Mouse (Mus musculus) inflammation-experienced regulatory T-cells, adult 6 months (primary cell): Measurements from ENCODE around the gene Sptbn2. TPM values are rescaled to one million over a fixed set of nuclear protein-coding genes. Genes with fewer than 3 reads are reported as not detected.

Source experiments
- ATAC-seq: one replicate; pipeline ENCODE4 v1.8.0; 2017
- polyA plus RNA-seq, 3 experiments: library from polyadenylated mRNA; unstranded; fragments of 100-300 nt; shearing (Covaris generic); gene quantifications; one replicate each; pipeline ENCODE4 v1.2.1; 2017

Sptbn2 gene
- polyA plus RNA-seq, 3 experiments from 2014 or later, result 0.17 to 0.20 TPM; not detected in 1

- no peak for ATAC-seq
Observed at GRCm38 (mm10) chr19:4785206-4785605, 74.2 kb downstream of the Sptbn2 start.

- ATAC-seq, result no peak
Observed at GRCm38 (mm10) chr19:4786313-4786712, 75.3 kb downstream of the Sptbn2 start.

GRCm38 (mm10) chr19:4793281-4793830 lies 82.4 kb downstream of the Sptbn2 start:
- ATAC-seq, result peak; percentile 1

GRCm38 (mm10) chr19:4793831-4794422 lies 83.0 kb downstream of the Sptbn2 start, which contains the start of gene Rbm4:
Rbm4 (minus strand) TSS chr19:4793901.
- peak; percentile 97 for ATAC-seq

GRCm38 (mm10) chr19:4795929-4796328 lies 85.0 kb downstream of the Sptbn2 start:
- ATAC-seq, result no peak

GRCm38 (mm10) chr19:4797846-4798245 lies 86.9 kb downstream of the Sptbn2 start:
- ATAC-seq, result no peak

- ATAC-seq, result no peak
Observed at GRCm38 (mm10) chr19:4799083-4799482, 88.1 kb downstream of the Sptbn2 start.

Other genes with a start within 250 kb of the Sptbn2 start
- under 1 TPM in 1 of 3 experiments, not detected in 2; 0.20 TPM for gene Syt12, start 233.7 kb upstream of the Sptbn2 start, polyA plus RNA-seq
- not detected for gene 2010003K11Rik, start 212.6 kb upstream of the Sptbn2 start, polyA plus RNA-seq
- gene Pcx, start 200.7 kb upstream of the Sptbn2 start, polyA plus RNA-seq, result 1 to 10 TPM in 1 of 3 experiments, under 1 TPM in 2; 0.67 to 1.3 (median 0.69) TPM
- under 1 TPM in 1 of 3 experiments, not detected in 2; 0.18 TPM for gene Lrfn4, start 95.5 kb upstream of the Sptbn2 start, polyA plus RNA-seq
- gene Rce1, start 85.5 kb upstream of the Sptbn2 start, polyA plus RNA-seq, result 10 to 100 TPM; 41.4 to 48.1 (median 42.1) TPM
- not detected for gene Gm960, start 12.5 kb upstream of the Sptbn2 start, polyA plus RNA-seq
- gene Rbm4b, start 45.3 kb downstream of the Sptbn2 start, polyA plus RNA-seq, result 100 to 1,000 TPM in 1 of 3 experiments, 10 to 100 TPM in 2; 59.9 to 134 (median 96.8) TPM
- 10 to 100 TPM; 30.3 to 45.0 (median 35.3) TPM for gene Rbm4, start 82.7 kb downstream of the Sptbn2 start, polyA plus RNA-seq
- gene Gm21992, start 100.4 kb downstream of the Sptbn2 start, polyA plus RNA-seq, result 10 to 100 TPM; 32.0 to 43.4 (median 35.6) TPM
- 10 to 100 TPM; 18.8 to 43.7 (median 19.1) TPM for gene Rbm14, start 100.5 kb downstream of the Sptbn2 start, polyA plus RNA-seq
- 10 to 100 TPM; 47.2 to 94.6 (median 80.5) TPM for gene Ccs, start 128.2 kb downstream of the Sptbn2 start, polyA plus RNA-seq
- not detected for gene Ccdc87, start 128.2 kb downstream of the Sptbn2 start, polyA plus RNA-seq
- gene Ctsf, start 144.0 kb downstream of the Sptbn2 start, polyA plus RNA-seq, result 1 to 10 TPM in 2 of 3 experiments, not detected in 1; 2.2 to 5.0 TPM
- under 1 TPM in 1 of 3 experiments, not detected in 2; 0.36 TPM for gene Actn3, start 166.7 kb downstream of the Sptbn2 start, polyA plus RNA-seq
- 1 to 10 TPM; 5.1 to 6.7 (median 6.7) TPM for gene Zdhhc24, start 167.5 kb downstream of the Sptbn2 start, polyA plus RNA-seq
- 1 to 10 TPM in 1 of 3 experiments, under 1 TPM in 1, not detected in 1; 0.41 to 1.0 TPM for gene Bbs1, start 195.5 kb downstream of the Sptbn2 start, polyA plus RNA-seq
- gene Dpp3, start 217.1 kb downstream of the Sptbn2 start, polyA plus RNA-seq, result 10 to 100 TPM; 45.9 to 56.8 (median 47.7) TPM
- gene Peli3, start 232.0 kb downstream of the Sptbn2 start, polyA plus RNA-seq, result under 1 TPM in 1 of 3 experiments, not detected in 2; 0.39 TPM